Mouse (Mus musculus) heart, embryonic 10.5 days (tissue): Measurements from ENCODE around the gene Htt. TPM values are rescaled to one million over a fixed set of nuclear protein-coding genes. Genes with fewer than 3 reads are reported as not detected.
A peak's percentile ranks its signal among the peaks of the same experiment; 100 is the strongest.

Experiments used
- DNase-seq: peaks from one replicate; pipeline ENCODE4 v3.0.0-alpha.2; 2017; ENCODE audit warnings: low spot score
- H3K27ac ChIP-seq: fragments of 300-500 bp; sonication (generic); 2 replicates; pipeline ENCODE4 v1.5.1; 2016; ENCODE audit warnings: mild to moderate bottlenecking
- H3K27me3 ChIP-seq: fragments of 300-500 bp; sonication (generic); 2 replicates; pipeline ENCODE4 v1.6.1; 2016; ENCODE audit warnings: mild to moderate bottlenecking; ENCODE audit not compliant: poor library complexity, insufficient read depth, severe bottlenecking
- H3K36me3 ChIP-seq: fragments of 300-500 bp; sonication (generic); 2 replicates; pipeline ENCODE4 v1.6.1; 2016; ENCODE audit warnings: mild to moderate bottlenecking, moderate library complexity
- H3K4me1 ChIP-seq: fragments of 300-500 bp; sonication (generic); 2 replicates; pipeline ENCODE4 v1.6.1; 2016; ENCODE audit warnings: mild to moderate bottlenecking
- H3K4me3 ChIP-seq: fragments of 300-500 bp; sonication (generic); 2 replicates; pipeline ENCODE4 v1.5.1; 2016; ENCODE audit warnings: mild to moderate bottlenecking, moderate library complexity
- H3K9me3 ChIP-seq: fragments of 300-500 bp; sonication (generic); 2 replicates; pipeline ENCODE4 v1.6.1; 2016; ENCODE audit warnings: mild to moderate bottlenecking, moderate library complexity
- WGBS: fragments of 180-500 bp; shearing (Covaris S2); methylation state at CpG from one replicate; pipeline ENCODE4 v1.1.7; 2016; 5-methylcytosine and 5-hydroxymethylcytosine counted together
- polyA plus RNA-seq: library from polyadenylated mRNA; unstranded; fragments of >200 nt; fragmentation: Nextera tagmentation; extraction: Ambion mirVana; gene quantifications from 2 replicates; pipeline ENCODE4 v1.2.1, GENCODE M21; 2016

Htt gene
- polyA plus RNA-seq, 1 experiment from 2014 or later, result 14.6 TPM

DNA sequence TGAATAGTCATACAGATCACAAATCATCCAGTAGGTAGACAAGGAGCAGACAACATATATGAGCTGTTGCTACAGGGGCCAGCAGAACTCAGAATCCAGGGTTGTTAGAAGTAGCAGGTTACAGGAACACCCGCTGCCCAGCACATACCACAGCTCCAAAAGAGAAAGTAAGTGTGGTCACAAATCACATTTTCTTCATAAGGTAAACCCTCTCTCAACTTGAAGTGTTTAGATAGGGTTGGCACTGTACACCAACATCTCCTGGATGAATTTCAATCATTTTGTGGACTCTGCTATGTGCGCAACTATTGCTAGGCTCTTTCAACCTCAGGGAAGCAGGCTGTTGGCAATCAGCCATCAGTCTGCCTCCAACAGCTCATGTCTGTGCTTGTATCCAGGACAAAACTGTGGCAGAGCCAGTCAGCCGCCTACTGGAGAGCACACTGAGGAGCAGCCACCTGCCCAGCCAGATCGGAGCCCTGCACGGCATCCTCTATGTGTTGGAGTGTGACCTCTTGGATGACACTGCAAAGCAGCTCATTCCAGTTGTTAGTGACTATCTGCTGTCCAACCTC, 141.4 kb downstream of the Htt start:
- no peak for DNase-seq
- H3K27ac ChIP-seq, result no peak overlapping the region
- peaks cover 93% of the 10 kb centered on the region for H3K36me3 ChIP-seq
- H3K4me1 ChIP-seq, result peaks cover 2% of the 10 kb centered on the region; the same call in 1 of the 2 replicates
- H3K4me3 ChIP-seq, result no peak overlapping the region
- no peaks in the 10 kb centered on the region for H3K27me3 ChIP-seq
- H3K9me3 ChIP-seq, result no peaks in the 10 kb centered on the region
- WGBS, result 88% methylated on average over 5 of the region's 5 CpGs

DNA sequence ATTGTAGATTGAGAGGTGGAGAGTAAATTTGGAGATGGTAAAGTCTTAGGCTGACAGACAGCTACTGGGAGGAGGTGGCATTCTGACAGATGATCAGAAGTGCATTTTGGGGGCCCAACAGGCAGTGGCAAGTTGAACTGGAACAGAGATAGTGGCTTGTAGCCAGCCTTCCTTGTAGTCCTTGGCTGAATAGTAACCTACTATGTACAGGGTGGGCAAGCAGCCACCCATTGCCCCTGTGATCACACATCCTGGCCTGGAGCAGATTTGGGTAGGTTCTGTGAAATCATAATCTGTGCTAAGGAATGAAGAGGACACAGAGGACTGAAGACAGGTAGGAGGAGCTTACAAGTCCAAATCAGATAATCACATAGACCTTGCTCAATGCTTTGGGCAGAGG, 142.9 kb downstream of the Htt start:
- peaks cover 94% of the 10 kb centered on the region for H3K36me3 ChIP-seq
- peaks cover 11% of the 10 kb centered on the region for H3K4me1 ChIP-seq
- DNase-seq, result no peak
- no peak overlapping the region for H3K27ac ChIP-seq
- H3K27me3 ChIP-seq, result no peaks in the 10 kb centered on the region
- H3K9me3 ChIP-seq, result no peaks in the 10 kb centered on the region
- H3K4me3 ChIP-seq, result no peak overlapping the region

DNA sequence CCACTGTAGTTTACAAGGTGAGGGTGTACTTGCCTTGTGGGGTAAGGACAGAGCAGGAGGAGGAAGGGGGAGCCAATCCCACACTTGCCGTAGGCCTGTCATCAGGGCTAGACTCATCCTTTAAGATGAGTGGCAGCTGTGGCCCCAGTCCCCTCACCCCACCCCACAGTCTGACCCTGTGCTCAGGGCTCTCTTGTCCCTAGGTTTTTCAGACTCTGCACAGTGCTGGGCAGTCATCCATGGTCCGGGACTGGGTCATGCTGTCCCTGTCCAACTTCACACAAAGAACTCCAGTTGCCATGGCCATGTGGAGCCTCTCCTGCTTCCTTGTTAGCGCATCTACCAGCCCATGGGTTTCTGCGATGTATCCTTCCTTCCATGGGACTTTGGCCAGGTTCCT, 145.7 kb downstream of the Htt start:
- peaks cover 11% of the 10 kb centered on the region for H3K4me1 ChIP-seq
- H3K27me3 ChIP-seq, result no peaks in the 10 kb centered on the region
- H3K36me3 ChIP-seq, result peaks cover 78% of the 10 kb centered on the region
- DNase-seq, result no peak
- H3K9me3 ChIP-seq, result no peaks in the 10 kb centered on the region
- 86% methylated on average over 4 of the region's 4 CpGs for WGBS
- H3K27ac ChIP-seq, result no peak overlapping the region
- H3K4me3 ChIP-seq, result no peak overlapping the region

DNA sequence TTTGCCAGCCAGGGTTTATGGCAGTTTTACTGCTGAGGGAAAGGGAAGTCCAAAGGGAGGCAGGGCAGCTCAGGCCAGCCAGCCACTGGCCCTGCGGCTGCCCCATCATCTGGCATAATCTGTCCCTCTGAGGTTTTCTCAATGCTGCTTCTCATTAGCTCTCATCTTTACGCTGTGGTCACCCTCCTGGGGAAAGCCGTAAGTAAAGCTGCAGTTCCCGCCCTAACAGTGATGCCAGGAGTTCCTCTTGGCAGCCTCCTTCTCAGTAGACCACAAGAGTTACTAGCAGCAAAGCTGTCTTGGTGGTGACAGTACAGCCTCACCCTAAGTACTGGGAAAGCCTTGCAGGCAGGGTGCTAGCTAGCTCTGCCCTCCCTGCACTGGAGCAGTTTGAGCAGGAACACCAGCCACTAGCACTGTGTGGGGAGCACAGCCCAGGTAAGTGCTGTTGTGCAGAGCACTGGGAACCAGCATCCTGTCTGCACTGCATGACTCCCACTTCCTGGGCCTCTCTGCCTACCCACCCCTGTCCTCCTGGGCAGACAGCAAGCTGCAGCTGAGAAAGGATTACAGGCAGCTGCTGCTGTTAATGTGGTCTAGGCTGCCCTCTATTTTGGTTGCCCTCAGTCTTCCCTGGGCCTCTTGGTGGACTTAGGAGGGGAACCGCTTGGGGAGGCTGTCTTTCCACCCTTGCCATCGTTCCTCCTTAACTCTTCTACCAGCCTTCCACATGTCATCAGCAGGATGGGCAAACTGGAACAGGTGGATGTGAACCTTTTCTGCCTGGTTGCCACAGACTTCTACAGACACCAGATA, 146.6 kb downstream of the Htt start, which contains the start of gene Msantd1:
Msantd1 (plus strand) TSS at position 103 of the 816 bp plus-strand sequence.
- no peak within 1 kb of the TSS for H3K4me3 ChIP-seq
- H3K9me3 ChIP-seq, result no peaks in the 10 kb centered on the region
- peak within 1 kb of the TSS; percentile 64 for H3K27ac ChIP-seq
- no peak for DNase-seq
- peaks cover 11% of the 10 kb centered on the region for H3K4me1 ChIP-seq
- 87% methylated on average over 6 of the region's 6 CpGs for WGBS
- H3K27me3 ChIP-seq, result no peaks in the 10 kb centered on the region
- H3K36me3 ChIP-seq, result peaks cover 78% of the 10 kb centered on the region

DNA sequence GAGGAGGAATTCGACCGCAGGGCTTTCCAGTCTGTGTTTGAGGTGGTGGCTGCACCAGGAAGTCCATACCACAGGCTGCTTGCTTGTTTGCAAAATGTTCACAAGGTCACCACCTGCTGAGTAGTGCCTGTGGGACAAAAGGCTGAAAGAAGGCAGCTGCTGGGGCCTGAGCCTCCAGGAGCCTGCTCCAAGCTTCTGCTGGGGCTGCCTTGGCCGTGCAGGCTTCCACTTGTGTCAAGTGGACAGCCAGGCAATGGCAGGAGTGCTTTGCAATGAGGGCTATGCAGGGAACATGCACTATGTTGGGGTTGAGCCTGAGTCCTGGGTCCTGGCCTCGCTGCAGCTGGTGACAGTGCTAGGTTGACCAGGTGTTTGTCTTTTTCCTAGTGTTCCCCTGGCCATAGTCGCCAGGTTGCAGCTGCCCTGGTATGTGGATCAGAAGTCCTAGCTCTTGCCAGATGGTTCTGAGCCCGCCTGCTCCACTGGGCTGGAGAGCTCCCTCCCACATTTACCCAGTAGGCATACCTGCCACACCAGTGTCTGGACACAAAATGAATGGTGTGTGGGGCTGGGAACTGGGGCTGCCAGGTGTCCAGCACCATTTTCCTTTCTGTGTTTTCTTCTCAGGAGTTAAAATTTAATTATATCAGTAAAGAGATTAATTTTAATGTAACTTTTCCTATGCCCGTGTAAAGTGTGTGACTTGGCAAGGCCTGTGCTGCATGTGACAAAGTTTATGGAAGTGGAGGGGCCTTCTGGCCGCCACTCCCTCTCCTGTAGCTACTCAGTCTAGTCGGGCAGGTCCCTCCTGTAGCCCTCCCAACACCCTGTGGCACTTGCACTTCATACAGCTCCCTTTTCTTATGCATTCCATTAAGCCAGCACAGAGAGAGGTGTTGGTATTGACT, 147.4 kb downstream of the Htt start:
- no peak for DNase-seq
- no peak overlapping the region for H3K4me3 ChIP-seq
- peaks cover 74% of the 10 kb centered on the region for H3K36me3 ChIP-seq
- H3K4me1 ChIP-seq, result peaks cover 11% of the 10 kb centered on the region
- peak overlapping the region; percentile 64 for H3K27ac ChIP-seq
- WGBS, result 81% methylated on average over 9 of the region's 9 CpGs
- no peaks in the 10 kb centered on the region for H3K9me3 ChIP-seq
- no peaks in the 10 kb centered on the region for H3K27me3 ChIP-seq

DNA sequence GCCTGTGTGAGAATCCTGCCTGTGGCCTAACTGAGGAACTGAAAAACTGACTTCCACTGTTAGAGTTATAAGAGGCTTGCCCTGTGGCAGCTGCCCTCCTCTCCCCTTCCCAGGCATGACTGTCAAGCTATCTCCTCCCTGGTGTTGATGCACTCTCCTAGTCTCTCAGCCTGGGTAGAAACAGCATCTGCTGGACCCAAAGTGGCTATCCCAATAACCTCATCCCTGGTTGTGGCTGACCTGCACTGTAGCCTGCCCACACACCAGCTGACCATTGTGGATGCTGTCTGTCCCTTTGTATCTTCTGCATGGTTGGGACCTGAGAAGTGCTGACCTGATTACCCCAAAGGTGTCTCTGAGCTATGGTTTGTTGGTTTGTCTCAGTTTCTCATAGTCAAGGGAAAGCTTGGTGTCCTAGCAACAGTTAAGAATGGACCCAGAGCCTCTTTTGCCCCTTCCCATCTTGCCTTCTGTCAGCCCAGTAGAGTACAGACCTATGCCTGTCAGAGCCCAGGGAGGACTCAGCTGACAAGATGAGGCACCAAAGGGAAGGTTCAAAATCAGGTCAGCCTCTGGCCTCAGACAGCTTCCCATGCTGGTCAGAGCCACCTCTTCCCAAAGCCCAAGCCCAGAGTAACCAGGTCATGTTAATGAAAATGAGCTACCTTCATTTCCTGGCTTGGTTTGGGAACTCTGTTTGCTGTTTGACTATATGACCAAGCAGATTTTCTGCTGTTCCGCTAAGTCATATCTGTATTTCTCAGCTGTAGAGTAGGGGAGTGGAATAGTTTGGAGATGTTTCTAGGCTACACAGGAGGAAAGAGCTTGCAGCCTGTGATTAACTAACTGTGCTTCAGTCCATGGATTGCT, 148.3 kb downstream of the Htt start:
- Histone ChIP-seq H3K36me3 (peaks cover 65% of the 10 kb centered on the region), H3K4me3 (no peak overlapping the region), H3K4me1 (peaks cover 11% of the 10 kb centered on the region), H3K9me3 (no peaks in the 10 kb centered on the region), H3K27ac (no peak overlapping the region), H3K27me3 (no peaks in the 10 kb centered on the region)
- no peak for DNase-seq
- WGBS, result 84% methylated on average over 1 of the region's 1 CpGs

DNA sequence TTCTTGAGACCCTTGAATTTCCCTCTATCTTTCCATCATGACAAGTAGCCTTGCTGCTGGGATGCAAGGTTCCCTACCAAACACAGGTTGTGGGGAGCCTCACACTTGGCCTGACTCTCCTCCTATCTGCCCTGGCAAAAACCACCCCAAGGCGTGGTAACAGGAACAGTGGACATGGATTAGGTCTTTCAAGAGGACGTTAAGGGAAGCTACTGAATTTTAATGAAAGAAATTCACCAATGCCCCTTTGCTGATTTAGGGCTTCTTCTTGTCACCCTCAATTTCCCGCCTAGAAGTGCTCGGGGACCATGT, 148.9 kb downstream of the Htt start:
- H3K27ac ChIP-seq, result no peak overlapping the region
- H3K36me3 ChIP-seq, result peaks cover 59% of the 10 kb centered on the region
- WGBS, result 90% methylated on average over 4 of the region's 4 CpGs
- no peaks in the 10 kb centered on the region for H3K9me3 ChIP-seq
- no peaks in the 10 kb centered on the region for H3K27me3 ChIP-seq
- no peak overlapping the region for H3K4me3 ChIP-seq
- H3K4me1 ChIP-seq, result peaks cover 11% of the 10 kb centered on the region
- DNase-seq, result no peak

DNA sequence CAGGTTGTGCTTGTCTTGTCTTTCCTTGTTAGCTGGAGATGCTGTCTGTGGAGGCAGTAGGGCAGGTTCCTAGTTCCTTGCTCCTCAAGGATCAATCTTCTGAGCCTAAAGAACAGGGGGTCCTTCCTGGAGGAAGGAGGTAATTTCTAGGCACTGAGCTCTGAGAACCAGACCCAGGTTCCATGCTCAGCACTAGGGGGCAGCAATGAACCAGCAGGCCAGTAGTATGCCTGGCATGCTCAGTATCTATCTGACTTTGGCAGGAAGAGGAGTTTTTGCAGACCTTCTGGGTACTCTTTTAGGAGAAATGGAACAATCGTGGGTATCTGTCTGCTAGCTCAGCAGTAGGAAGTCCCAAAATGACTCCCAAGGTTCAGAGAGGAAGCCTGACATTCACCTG, 154.3 kb downstream of the Htt start:
- peak overlapping the region; percentile 78 for H3K27ac ChIP-seq
- 0 out of 2 replicates have a peak, but pooled peaks cover 14% of the 10 kb centered on the region for H3K36me3 ChIP-seq
- no peaks in the 10 kb centered on the region for H3K9me3 ChIP-seq
- peaks cover 30% of the 10 kb centered on the region for H3K4me1 ChIP-seq
- DNase-seq, result no peak
- H3K4me3 ChIP-seq, result no peak overlapping the region
- 5% methylated on average over 1 of the region's 1 CpGs for WGBS
- H3K27me3 ChIP-seq, result no peaks in the 10 kb centered on the region

DNA sequence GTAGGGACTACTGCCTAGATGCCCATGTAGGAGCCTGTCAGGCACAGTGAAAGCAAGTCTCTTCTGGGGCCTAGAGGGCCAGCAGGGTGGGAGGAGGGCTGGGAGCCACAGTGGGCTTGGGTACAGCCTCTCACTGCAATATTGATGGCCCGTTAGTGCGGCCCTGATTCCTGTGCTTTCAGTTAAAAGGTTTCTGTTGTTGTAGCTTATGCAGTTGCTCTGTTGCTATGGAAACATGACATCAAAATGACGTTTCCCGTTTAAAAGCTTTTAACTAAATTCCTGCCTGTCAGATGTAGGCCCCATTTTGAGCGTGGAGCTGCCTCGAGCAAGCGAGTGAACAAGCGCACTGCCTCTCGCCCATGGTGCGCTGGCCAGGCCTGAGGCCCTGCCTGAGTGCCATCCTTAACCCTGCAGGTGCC, 155.7 kb downstream of the Htt start:
- no peak for DNase-seq
- Histone ChIP-seq H3K36me3 (peaks cover 19% of the 10 kb centered on the region), H3K27ac (peak overlapping the region; percentile 78), H3K4me1 (peaks cover 30% of the 10 kb centered on the region), H3K27me3 (no peaks in the 10 kb centered on the region), H3K4me3 (no peak overlapping the region), H3K9me3 (no peaks in the 10 kb centered on the region)
- 78% methylated on average over 10 of the region's 10 CpGs for WGBS

DNA sequence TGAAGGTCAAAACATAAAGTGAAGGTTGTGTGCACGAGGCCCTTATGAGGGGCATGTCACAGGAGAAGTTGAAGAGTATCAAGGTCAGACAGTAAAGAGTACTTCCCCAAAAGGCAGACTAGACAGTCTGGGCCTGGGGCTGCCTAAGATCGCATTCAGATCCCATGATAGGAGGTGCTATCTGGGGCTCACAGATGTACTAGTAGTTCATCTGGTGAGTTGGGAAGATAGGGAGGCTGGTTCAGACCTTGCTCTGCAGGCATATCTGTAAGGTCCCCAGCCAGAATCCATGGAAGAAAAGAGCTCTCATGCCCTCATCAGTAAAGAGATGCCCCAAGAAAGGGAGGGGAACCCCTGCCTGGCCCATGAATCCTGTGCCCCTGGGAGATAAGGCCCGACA, 157.2 kb downstream of the Htt start:
- DNase-seq, result no peak
- H3K9me3 ChIP-seq, result no peaks in the 10 kb centered on the region
- no peaks in the 10 kb centered on the region for H3K27me3 ChIP-seq
- H3K4me3 ChIP-seq, result no peak overlapping the region
- H3K36me3 ChIP-seq, result peaks cover 21% of the 10 kb centered on the region
- peaks cover 30% of the 10 kb centered on the region for H3K4me1 ChIP-seq
- 70% methylated on average over 3 of the region's 3 CpGs for WGBS
- H3K27ac ChIP-seq, result 0 out of 2 replicates have a peak overlapping the region, but pooled peaks have one; percentile 22

DNA sequence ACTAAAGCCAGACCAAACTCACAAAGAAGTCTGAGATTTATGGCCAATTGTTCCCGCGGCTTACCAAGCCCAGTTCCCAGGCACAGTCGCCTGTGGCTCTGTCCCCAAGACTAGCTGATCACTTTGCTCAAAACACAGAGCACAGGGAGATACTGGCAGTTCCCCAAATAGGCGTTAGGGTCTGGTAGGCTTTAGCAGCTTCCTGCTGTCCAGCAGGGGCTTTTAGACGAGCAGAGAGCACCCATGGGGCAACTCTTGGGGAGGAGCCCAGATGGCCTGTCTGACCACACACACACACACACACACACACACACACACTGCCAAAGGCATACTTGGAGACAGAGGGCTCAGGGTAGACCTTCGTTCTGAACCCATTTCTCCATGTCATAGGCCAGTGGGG, 161.0 kb downstream of the Htt start:
- H3K4me3 ChIP-seq, result no peak overlapping the region
- 74% methylated on average over 6 of the region's 6 CpGs for WGBS
- peaks cover 44% of the 10 kb centered on the region for H3K36me3 ChIP-seq
- H3K9me3 ChIP-seq, result no peaks in the 10 kb centered on the region
- peaks cover 14% of the 10 kb centered on the region; the same call in 1 of the 2 replicates for H3K4me1 ChIP-seq
- no peaks in the 10 kb centered on the region for H3K27me3 ChIP-seq
- no peak for DNase-seq
- H3K27ac ChIP-seq, result no peak overlapping the region

DNA sequence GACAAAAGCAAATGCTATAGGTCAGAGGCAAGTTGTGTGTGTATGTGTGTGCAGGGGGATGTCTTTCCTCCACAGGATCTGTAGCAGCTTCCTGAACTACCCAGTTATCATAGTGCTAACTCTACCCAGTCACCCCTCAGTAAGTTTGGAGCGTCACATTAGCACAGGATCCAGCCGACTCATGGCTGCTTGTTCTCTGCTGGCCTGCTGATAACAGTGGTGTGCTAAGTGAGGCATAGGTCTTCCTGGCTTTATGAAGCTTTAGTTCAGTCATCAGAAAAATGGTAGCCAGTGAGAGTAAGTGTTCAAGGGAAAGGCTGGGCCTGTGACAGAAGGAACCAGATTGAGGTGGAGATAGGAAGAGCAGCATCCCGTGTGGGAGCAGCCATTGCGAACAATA, 162.4 kb downstream of the Htt start:
- no peak for DNase-seq
- H3K4me3 ChIP-seq, result no peak overlapping the region
- 80% methylated on average over 4 of the region's 4 CpGs for WGBS

More for the DNA sequence above, 162.4 kb downstream of the Htt start:
- Histone ChIP-seq H3K36me3 (peaks cover 44% of the 10 kb centered on the region), H3K9me3 (no peaks in the 10 kb centered on the region), H3K4me1 (peaks cover 3% of the 10 kb centered on the region; the same call in 1 of the 2 replicates), H3K27me3 (no peaks in the 10 kb centered on the region), H3K27ac (no peak overlapping the region)
